Mouse (Mus musculus): Measurements from ENCODE around the gene Map2k5. TPM values are rescaled to one million over a fixed set of nuclear protein-coding genes. Genes with fewer than 3 reads are reported as not detected.

The Map2k5 gene
- polyA plus RNA-seq, 1 experiment from 2014 or later, result 27.3 TPM

DNA sequence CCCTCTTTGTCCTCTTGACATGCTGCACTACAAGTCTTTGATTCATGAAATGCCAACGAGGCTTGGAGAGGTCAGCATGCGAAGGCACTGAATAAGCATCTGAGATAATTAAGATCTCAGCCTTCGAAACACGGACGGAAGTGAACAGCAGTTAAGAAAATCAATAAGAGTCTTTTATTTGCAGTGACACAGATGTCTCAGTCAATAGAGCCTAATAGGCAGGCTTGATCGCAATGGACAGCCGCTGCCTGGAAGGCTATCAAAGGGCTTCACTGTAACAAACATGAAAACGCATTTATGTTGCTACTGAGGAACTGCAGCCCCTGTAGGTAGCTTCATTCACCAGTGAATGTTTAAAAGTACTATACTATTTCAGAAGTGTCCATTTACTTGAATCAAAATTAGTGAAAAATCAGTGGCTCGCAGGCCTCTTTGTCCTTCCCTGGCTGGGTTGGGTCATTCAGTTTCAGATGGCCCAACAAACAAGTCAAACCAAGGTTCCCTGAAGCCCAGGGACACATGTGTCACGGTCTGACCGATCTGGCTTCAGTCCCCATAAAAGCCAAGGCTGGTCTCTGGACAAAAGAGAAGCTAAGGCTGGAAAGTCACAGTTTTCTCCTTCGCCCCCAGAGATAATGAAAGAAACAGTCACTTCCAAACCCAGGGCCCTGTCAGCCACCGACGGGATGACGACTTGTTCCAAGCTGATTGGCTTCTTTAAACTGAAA is 48.6 kb downstream of the Map2k5 start:
- H3K4me3 ChIP-seq (ENCODE audit: low read length), result no peak overlapping the region
- no peak for ATAC-seq (ENCODE audit: low read depth)
- H3K4me2 ChIP-seq (ENCODE audit: low read depth, low read length), result no peak overlapping the region
- H3K9ac ChIP-seq (ENCODE audit: low read length), result no peak overlapping the region
- peaks cover 11% of the 10 kb centered on the region for H3K36me3 ChIP-seq (ENCODE audit: control insufficient read depth, insufficient read depth, low read length)
- H3K4me1 ChIP-seq (replicated peaks; ENCODE audit: control insufficient read depth, insufficient read depth, low read length), result no peaks in the 10 kb centered on the region
- H3K27me3 ChIP-seq (ENCODE audit: control insufficient read depth, insufficient read depth, low read depth, low read length), result no peaks in the 10 kb centered on the region
- H3K27ac ChIP-seq (ENCODE audit: low read length), result no peak overlapping the region
- WGBS, result 86% methylated on average over 15 of the region's 15 CpGs
- no peaks in the 10 kb centered on the region for H3K9me3 ChIP-seq (ENCODE audit: control insufficient read depth, low read length)

DNA sequence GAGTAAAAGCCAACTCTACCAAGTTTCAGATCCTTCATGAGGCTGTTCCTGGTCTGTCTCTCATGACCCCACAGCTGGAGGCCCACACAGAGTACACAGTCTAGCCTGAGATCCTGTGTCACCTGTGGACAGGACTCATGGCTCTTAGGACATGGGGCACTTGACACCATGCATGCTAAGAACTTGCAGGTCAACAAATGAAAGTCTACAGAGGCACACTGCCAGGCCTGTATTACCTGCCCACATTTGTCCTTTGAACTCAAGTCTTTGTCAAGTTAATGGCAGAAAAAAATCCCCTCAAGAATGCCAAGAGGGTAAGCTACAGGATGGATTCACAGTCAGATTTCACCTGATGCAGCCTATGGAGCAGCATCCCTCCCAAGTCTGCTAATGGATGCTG is 62.5 kb downstream of the Map2k5 start:
- H3K4me2 ChIP-seq (ENCODE audit: low read depth, low read length), result no peak overlapping the region
- no peaks in the 10 kb centered on the region for H3K36me3 ChIP-seq (ENCODE audit: control insufficient read depth, insufficient read depth, low read length)
- ATAC-seq (ENCODE audit: low read depth), result no peak
- H3K27me3 ChIP-seq (ENCODE audit: control insufficient read depth, insufficient read depth, low read depth, low read length), result no peaks in the 10 kb centered on the region
- H3K9me3 ChIP-seq (ENCODE audit: control insufficient read depth, low read length), result no peaks in the 10 kb centered on the region
- H3K27ac ChIP-seq (ENCODE audit: low read length), result no peak overlapping the region
- no peak overlapping the region for H3K9ac ChIP-seq (ENCODE audit: low read length)
- no peak overlapping the region for H3K4me3 ChIP-seq (ENCODE audit: low read length)
- no peaks in the 10 kb centered on the region for H3K4me1 ChIP-seq (replicated peaks; ENCODE audit: control insufficient read depth, insufficient read depth, low read length)

DNA sequence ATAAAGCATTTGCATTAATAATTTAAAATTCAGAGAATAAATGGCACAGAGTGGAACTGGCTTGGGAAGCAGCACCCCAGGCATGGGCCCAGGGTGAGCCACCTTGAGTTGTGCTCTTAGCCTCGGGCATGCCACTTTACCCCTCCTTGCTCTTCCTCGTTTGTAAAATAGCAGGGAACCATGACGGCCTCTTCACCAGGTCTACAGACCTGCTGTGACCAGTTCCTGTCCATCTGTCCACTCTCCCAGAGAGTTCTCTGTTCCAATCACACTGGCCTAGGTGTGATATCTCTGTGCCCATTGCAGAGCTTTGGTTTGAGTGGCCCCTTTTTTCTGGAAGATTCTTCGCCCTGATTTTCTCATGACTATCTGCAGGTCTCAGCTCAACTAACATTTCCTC is 63.6 kb downstream of the Map2k5 start:
- Histone ChIP-seq H3K4me3 (ENCODE audit: low read length) (no peak overlapping the region), H3K4me1 (replicated peaks; ENCODE audit: control insufficient read depth, insufficient read depth, low read length) (peaks cover 2% of the 10 kb centered on the region; the same call in 1 of the 2 replicates), H3K4me2 (ENCODE audit: low read depth, low read length) (no peak overlapping the region), H3K9ac (ENCODE audit: low read length) (no peak overlapping the region), H3K27ac (ENCODE audit: low read length) (no peak overlapping the region), H3K9me3 (ENCODE audit: control insufficient read depth, low read length) (no peaks in the 10 kb centered on the region), H3K36me3 (ENCODE audit: control insufficient read depth, insufficient read depth, low read length) (no peaks in the 10 kb centered on the region), H3K27me3 (ENCODE audit: control insufficient read depth, insufficient read depth, low read depth, low read length) (no peaks in the 10 kb centered on the region)
- 78% methylated on average over 4 of the region's 4 CpGs for WGBS
- ATAC-seq (ENCODE audit: low read depth), result no peak

DNA sequence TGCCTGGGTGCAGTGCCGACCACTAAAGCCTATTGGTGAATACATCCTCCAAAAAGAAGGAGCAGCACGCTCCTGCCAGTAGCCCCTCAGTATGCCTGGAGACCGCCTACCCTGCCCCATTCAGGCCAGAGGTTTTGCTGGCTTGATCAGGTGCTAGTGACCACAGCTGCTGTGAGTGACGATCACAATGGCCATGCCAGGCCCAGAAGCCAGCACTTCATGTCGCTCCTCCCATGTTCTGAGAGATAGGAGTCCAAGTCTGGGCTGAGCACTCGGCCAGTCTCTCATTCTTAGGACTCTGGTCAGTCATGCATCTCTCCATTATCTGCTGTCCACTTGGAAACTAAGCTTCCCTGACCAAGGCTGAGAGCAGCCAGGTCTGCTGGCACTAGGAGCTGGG is 67.7 kb downstream of the Map2k5 start:
- Histone ChIP-seq H3K4me2 (ENCODE audit: low read depth, low read length) (no peak overlapping the region), H3K4me3 (ENCODE audit: low read length) (no peak overlapping the region), H3K27me3 (ENCODE audit: control insufficient read depth, insufficient read depth, low read depth, low read length) (no peaks in the 10 kb centered on the region), H3K27ac (ENCODE audit: low read length) (no peak overlapping the region), H3K9ac (ENCODE audit: low read length) (no peak overlapping the region), H3K4me1 (replicated peaks; ENCODE audit: control insufficient read depth, insufficient read depth, low read length) (peaks cover 10% of the 10 kb centered on the region), H3K36me3 (ENCODE audit: control insufficient read depth, insufficient read depth, low read length) (no peaks in the 10 kb centered on the region), H3K9me3 (ENCODE audit: control insufficient read depth, low read length) (no peaks in the 10 kb centered on the region)
- WGBS, result 87% methylated on average over 6 of the region's 6 CpGs
- ATAC-seq (ENCODE audit: low read depth), result no peak

DNA sequence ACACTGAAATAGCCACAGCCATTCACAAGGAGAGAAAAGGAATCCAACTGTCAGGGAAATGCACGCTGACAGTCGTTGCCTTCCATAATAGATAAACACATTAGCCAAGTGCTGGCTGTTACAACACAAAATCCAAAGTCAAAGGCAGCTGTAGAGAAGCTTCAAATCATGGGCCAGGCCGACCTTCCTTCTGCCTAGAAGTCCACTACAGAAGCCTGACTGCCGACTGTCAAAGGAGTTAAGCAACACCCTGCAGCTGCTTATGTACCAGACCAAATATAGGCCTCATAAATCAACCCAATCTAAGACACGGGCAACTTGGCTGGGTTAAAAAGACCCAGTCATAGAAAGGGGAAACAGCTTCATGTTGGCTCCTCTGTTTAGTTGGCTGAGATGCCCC is 68.7 kb downstream of the Map2k5 start:
- Histone ChIP-seq H3K9ac (ENCODE audit: low read length) (no peak overlapping the region), H3K4me3 (ENCODE audit: low read length) (no peak overlapping the region), H3K27me3 (ENCODE audit: control insufficient read depth, insufficient read depth, low read depth, low read length) (no peaks in the 10 kb centered on the region), H3K4me2 (ENCODE audit: low read depth, low read length) (no peak overlapping the region), H3K4me1 (replicated peaks; ENCODE audit: control insufficient read depth, insufficient read depth, low read length) (peaks cover 10% of the 10 kb centered on the region), H3K9me3 (ENCODE audit: control insufficient read depth, low read length) (no peaks in the 10 kb centered on the region), H3K27ac (ENCODE audit: low read length) (no peak overlapping the region), H3K36me3 (ENCODE audit: control insufficient read depth, insufficient read depth, low read length) (no peaks in the 10 kb centered on the region)
- ATAC-seq (ENCODE audit: low read depth), result peak; percentile 97
- WGBS, result 34% methylated on average over 5 of the region's 5 CpGs

DNA sequence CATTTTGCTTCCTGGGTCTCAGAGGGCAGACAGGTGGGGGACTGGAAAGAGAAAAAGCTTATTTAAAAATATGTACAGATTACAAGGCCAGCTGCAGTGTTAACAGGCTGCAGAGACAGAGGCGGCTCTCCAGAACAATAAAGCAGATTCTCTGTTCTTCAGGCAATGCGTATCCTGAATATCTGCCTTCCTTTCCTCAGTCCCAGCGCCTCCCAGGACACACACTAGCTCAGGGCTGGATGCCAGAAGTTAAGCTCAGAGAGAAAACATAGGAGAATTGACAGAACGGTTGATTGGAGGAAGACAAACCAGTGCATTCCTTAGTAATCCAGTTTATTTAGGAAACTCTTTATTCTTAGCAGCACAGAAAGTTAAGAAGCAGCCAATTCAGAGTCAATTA is 69.3 kb downstream of the Map2k5 start:
- Histone ChIP-seq H3K4me1 (replicated peaks; ENCODE audit: control insufficient read depth, insufficient read depth, low read length) (peaks cover 10% of the 10 kb centered on the region), H3K4me3 (ENCODE audit: low read length) (no peak overlapping the region), H3K27ac (ENCODE audit: low read length) (no peak overlapping the region), H3K27me3 (ENCODE audit: control insufficient read depth, insufficient read depth, low read depth, low read length) (no peaks in the 10 kb centered on the region), H3K4me2 (ENCODE audit: low read depth, low read length) (no peak overlapping the region; the same call in 1 of the 2 replicates), H3K36me3 (ENCODE audit: control insufficient read depth, insufficient read depth, low read length) (no peaks in the 10 kb centered on the region), H3K9ac (ENCODE audit: low read length) (no peak overlapping the region), H3K9me3 (ENCODE audit: control insufficient read depth, low read length) (no peaks in the 10 kb centered on the region)
- peak; percentile 52; the same call in 1 of the 2 replicates for ATAC-seq (ENCODE audit: low read depth)
- 49% methylated on average over 4 of the region's 4 CpGs for WGBS

DNA sequence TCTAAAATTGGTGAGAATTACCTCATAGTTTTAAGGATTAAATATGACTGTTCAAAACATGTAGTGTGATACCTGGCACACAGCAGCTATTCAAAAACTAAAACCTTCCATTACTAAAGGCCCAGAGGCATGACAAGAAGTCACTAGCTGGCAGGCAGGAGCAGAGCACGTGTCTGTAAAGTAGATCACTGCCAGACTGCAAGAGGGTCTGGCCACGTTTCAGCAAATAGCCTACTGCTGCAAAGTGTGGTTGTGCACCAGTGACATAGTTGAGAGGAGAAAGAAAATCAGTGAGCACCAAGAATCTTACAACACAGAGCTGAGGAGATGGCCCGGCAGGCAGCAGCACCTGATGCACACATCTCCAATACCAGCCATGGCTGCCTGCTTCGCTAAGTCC is 75.2 kb downstream of the Map2k5 start:
- H3K27ac ChIP-seq (ENCODE audit: low read length), result no peak overlapping the region
- no peak overlapping the region for H3K9ac ChIP-seq (ENCODE audit: low read length)
- no peaks in the 10 kb centered on the region for H3K27me3 ChIP-seq (ENCODE audit: control insufficient read depth, insufficient read depth, low read depth, low read length)
- ATAC-seq (ENCODE audit: low read depth), result no peak
- no peak overlapping the region for H3K4me2 ChIP-seq (ENCODE audit: low read depth, low read length)
- no peaks in the 10 kb centered on the region for H3K4me1 ChIP-seq (replicated peaks; ENCODE audit: control insufficient read depth, insufficient read depth, low read length)
- peaks cover 6% of the 10 kb centered on the region; the same call in 1 of the 2 replicates for H3K36me3 ChIP-seq (ENCODE audit: control insufficient read depth, insufficient read depth, low read length)
- H3K4me3 ChIP-seq (ENCODE audit: low read length), result no peak overlapping the region
- 90% methylated on average over 4 of the region's 4 CpGs for WGBS
- no peaks in the 10 kb centered on the region for H3K9me3 ChIP-seq (ENCODE audit: control insufficient read depth, low read length)

DNA sequence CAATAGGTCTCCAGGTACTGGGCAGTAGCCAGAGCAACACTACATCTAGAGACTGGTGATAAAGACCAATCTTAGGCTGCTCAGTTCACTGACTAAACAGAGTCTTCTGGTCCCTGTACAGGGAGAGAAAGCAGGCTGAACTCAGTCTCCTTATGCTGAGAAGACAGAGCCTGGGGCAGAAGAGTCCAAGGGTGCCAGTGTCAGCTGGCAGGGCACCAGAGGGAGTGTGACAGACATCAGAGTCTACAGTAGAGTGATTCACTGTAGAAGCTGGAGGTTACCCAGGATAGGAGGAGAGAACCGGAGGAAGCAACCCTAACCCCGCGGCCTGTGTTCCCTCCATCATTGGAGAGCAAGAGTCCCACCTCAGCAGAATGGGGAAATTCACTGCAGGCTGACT is 79.0 kb downstream of the Map2k5 start:
- Histone ChIP-seq H3K4me1 (replicated peaks; ENCODE audit: control insufficient read depth, insufficient read depth, low read length) (peaks cover 3% of the 10 kb centered on the region; the same call in 1 of the 2 replicates), H3K27ac (ENCODE audit: low read length) (no peak overlapping the region), H3K27me3 (ENCODE audit: control insufficient read depth, insufficient read depth, low read depth, low read length) (no peaks in the 10 kb centered on the region), H3K4me3 (ENCODE audit: low read length) (no peak overlapping the region), H3K9ac (ENCODE audit: low read length) (no peak overlapping the region), H3K36me3 (ENCODE audit: control insufficient read depth, insufficient read depth, low read length) (peaks cover 6% of the 10 kb centered on the region; the same call in 1 of the 2 replicates), H3K9me3 (ENCODE audit: control insufficient read depth, low read length) (no peaks in the 10 kb centered on the region), H3K4me2 (ENCODE audit: low read depth, low read length) (no peak overlapping the region)
- no peak for ATAC-seq (ENCODE audit: low read depth)
- 100% methylated on average over 3 of the region's 3 CpGs for whole genome bisulfite sequencing

DNA sequence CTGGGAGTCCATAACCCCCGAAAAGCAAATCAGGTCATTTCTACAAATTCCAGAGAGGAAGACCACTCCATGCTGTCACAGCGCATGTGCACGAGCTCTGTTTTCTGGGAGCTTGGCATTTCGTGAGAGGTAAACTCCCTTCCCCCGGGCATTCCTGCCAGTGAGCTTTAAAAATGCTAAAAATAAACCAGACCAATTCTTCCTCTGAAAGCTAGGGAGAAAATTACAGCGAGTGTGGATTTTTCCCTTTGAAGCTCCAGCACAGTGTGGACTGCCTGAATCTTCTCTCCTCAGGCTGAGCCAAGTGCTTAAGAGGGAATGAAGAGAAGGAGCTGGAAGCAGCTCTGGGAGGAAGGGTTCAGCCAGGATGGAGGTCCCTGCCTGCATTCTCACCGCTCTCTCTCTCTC is 82.1 kb downstream of the Map2k5 start:
- no peak overlapping the region for H3K4me3 ChIP-seq (ENCODE audit: low read length)
- WGBS, result 59% methylated on average over 7 of the region's 7 CpGs
- no peak overlapping the region for H3K9ac ChIP-seq (ENCODE audit: low read length)
- H3K27me3 ChIP-seq (ENCODE audit: control insufficient read depth, insufficient read depth, low read depth, low read length), result no peaks in the 10 kb centered on the region
- no peak overlapping the region for H3K27ac ChIP-seq (ENCODE audit: low read length)
- H3K9me3 ChIP-seq (ENCODE audit: control insufficient read depth, low read length), result no peaks in the 10 kb centered on the region
- no peaks in the 10 kb centered on the region for H3K36me3 ChIP-seq (ENCODE audit: control insufficient read depth, insufficient read depth, low read length)
- H3K4me1 ChIP-seq (replicated peaks; ENCODE audit: control insufficient read depth, insufficient read depth, low read length), result peaks cover 3% of the 10 kb centered on the region; the same call in 1 of the 2 replicates
- H3K4me2 ChIP-seq (ENCODE audit: low read depth, low read length), result no peak overlapping the region
- ATAC-seq (ENCODE audit: low read depth), result no peak

All from lung, embryonic 16.5 days (tissue).